Mouse (Mus musculus) thymus, adult 2 months (tissue): ENCODE results near the gene Med26. TPM values are rescaled to one million over a fixed set of nuclear protein-coding genes. Genes with fewer than 3 reads are reported as not detected.

Source experiments
- DNase-seq: peaks from one replicate; pipeline ENCODE4 v3.0.0; 2021
- H3K27ac ChIP-seq: fragments of 200-500 bp; 2 replicates; pipeline ENCODE4 v1.5.1; 2012; ENCODE audit warnings: low read length, control low read depth; ENCODE audit not compliant: control insufficient read depth, insufficient read depth
- H3K27me3 ChIP-seq: fragments of 200-500 bp; 2 replicates; pipeline ENCODE4 v1.6.1; 2012; ENCODE audit warnings: mild to moderate bottlenecking, low read length, moderate library complexity, mixed read lengths; ENCODE audit not compliant: control insufficient read depth, insufficient read depth
- H3K36me3 ChIP-seq: fragments of 200-500 bp; 2 replicates; pipeline ENCODE4 v1.6.1; 2012; ENCODE audit warnings: mild to moderate bottlenecking, low read length, moderate library complexity; ENCODE audit not compliant: control insufficient read depth, insufficient read depth
- H3K4me1 ChIP-seq: fragments of 200-500 bp; replicated peaks from 2 replicates; pipeline ENCODE4 v1.6.1; 2012; ENCODE audit warnings: low read length; ENCODE audit not compliant: control insufficient read depth, insufficient read depth
- H3K4me3 ChIP-seq: fragments of 200-500 bp; 2 replicates; pipeline ENCODE4 v1.5.1; 2012; ENCODE audit warnings: mild to moderate bottlenecking, low read length, control low read depth, moderate library complexity; ENCODE audit not compliant: control insufficient read depth, insufficient read depth
- CTCF ChIP-seq: fragments of 200-500 bp; IDR thresholded peaks from 2 replicates; pipeline ENCODE4 v1.5.1; 2012; ENCODE audit warnings: mild to moderate bottlenecking, control low read depth, low read length, moderate library complexity, borderline replicate concordance; ENCODE audit not compliant: control insufficient read depth, poor library complexity, insufficient read depth; ENCODE audit errors: extremely low read depth
- POLR2A ChIP-seq: fragments of 200-500 bp; IDR thresholded peaks from 2 replicates; pipeline ENCODE4 v1.6.1; 2012; ENCODE audit warnings: mild to moderate bottlenecking, low read length, control low read depth, moderate library complexity; ENCODE audit not compliant: control insufficient read depth, poor library complexity, insufficient read depth; ENCODE audit errors: extremely low read depth
- WGBS: fragments of 180-500 bp; shearing (Covaris S2); methylation state at CpG from one replicate; pipeline ENCODE4 v1.1.7; 2018; 5-methylcytosine and 5-hydroxymethylcytosine counted together
- polyA plus RNA-seq: library from polyadenylated mRNA; depleted of rRNA; stranded (reverse); fragments of >200 nt; gene quantifications from 2 replicates; pipeline ENCODE4 v1.2.3, GENCODE M21; 2012; rRNA removed

The Med26 gene
- polyA plus RNA-seq, 1 experiment, result 26.3 TPM

- H3K27ac ChIP-seq, result no peak overlapping the region
- H3K27me3 ChIP-seq, result no peaks in the 10 kb centered on the region
- no peak for DNase-seq
- H3K4me3 ChIP-seq, result no peak overlapping the region
- TF ChIP-seq CTCF, result no peak
- TF ChIP-seq POLR2A, result no peak
- H3K36me3 ChIP-seq, result peaks cover 41% of the 10 kb centered on the region
- WGBS, result 96% methylated on average over 6 of the region's 6 CpGs
- no peaks in the 10 kb centered on the region for H3K4me1 ChIP-seq
Measured at GRCm38 (mm10) chr8:72458457-72458856, 89.6 kb downstream of the Med26 start.

- H3K4me1 ChIP-seq, result no peaks in the 10 kb centered on the region
- no peak for TF ChIP-seq POLR2A
- no peak for TF ChIP-seq CTCF
- H3K27me3 ChIP-seq, result no peaks in the 10 kb centered on the region
- DNase-seq, result no peak
- no peak overlapping the region for H3K4me3 ChIP-seq
- 96% methylated on average over 3 of the region's 3 CpGs for WGBS
- H3K27ac ChIP-seq, result no peak overlapping the region
- peaks cover 35% of the 10 kb centered on the region for H3K36me3 ChIP-seq
Measured at GRCm38 (mm10) chr8:72457806-72458205, 90.3 kb downstream of the Med26 start.

DNA sequence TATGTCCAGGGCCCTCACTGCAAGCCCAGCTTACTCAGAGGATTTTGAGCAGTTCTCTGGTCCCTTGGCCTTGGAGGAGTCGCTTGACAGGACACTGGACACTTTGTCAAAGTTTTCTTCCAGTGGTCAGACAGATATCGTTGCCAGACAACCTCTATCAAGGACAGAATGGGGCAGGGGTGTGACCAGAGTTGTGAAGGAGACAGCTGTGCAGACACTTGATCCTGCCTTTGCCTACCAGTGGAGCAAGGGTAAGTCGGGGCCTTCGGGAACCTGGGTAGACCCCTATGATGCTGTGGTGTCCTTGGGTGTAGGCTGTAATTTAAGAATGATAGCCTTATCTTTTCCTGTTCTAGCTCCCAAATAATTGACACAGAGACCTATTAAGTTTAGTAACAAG, 92.8 kb downstream of the Med26 start:
- no peaks in the 10 kb centered on the region for H3K27me3 ChIP-seq

DNA sequence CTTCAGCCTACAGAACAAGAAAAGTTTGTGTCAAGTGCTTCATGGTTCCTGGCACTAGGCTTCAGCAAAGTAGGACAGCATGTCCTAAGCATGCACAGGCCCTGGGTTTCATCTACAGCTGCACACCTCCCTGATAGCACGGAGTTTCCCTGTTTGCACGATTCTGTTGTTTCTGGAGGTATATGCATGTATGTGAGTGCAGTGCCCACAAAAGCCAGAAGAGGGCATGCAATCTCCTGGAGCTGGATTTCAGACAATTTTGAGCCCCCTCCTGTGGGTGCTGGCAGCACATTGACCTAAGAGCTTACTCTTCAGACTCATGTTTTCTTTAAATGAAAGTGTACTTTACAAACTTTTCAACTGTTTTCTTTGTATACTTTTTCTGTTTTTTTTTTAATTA, 94.2 kb downstream of the Med26 start:
- Histone ChIP-seq H3K4me1 (no peaks in the 10 kb centered on the region), H3K36me3 (peaks cover 12% of the 10 kb centered on the region), H3K27me3 (no peaks in the 10 kb centered on the region), H3K4me3 (no peak overlapping the region), H3K27ac (no peak overlapping the region)
- TF ChIP-seq CTCF (no peak), POLR2A (no peak)
- WGBS, result 95% methylated on average over 2 of the region's 2 CpGs
- DNase-seq, result no peak

More for the DNA sequence above, 92.8 kb downstream of the Med26 start:
- no peak for DNase-seq
- H3K4me3 ChIP-seq, result no peak overlapping the region
- no peak overlapping the region for H3K27ac ChIP-seq
- peaks cover 11% of the 10 kb centered on the region for H3K36me3 ChIP-seq
- 94% methylated on average over 4 of the region's 4 CpGs for WGBS
- H3K4me1 ChIP-seq, result no peaks in the 10 kb centered on the region
- TF ChIP-seq CTCF (no peak), POLR2A (no peak)

DNA sequence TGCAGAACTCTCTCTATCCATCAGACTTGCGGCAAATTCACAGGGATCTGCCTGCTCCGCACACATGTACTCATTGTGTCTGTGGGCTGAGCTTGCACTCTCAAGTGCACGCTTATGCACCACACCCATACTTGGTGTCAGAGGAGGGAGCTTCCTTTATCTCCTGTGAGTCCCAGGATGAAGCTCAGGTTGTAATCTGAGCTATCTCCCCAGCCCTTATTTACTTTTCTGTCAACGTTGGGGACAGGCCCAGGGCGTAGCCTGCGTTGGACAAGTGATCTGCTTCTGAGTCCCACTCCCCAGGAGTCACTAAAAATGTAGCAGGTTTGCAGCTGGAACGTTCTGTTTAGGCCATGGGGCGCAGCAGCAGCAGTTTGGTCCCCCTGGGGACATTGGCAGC, 96.6 kb downstream of the Med26 start:
- WGBS, result 96% methylated on average over 8 of the region's 8 CpGs
- TF ChIP-seq CTCF, result no peak
- no peak for TF ChIP-seq POLR2A
- H3K27me3 ChIP-seq, result no peaks in the 10 kb centered on the region
- no peak for DNase-seq
- no peak overlapping the region for H3K27ac ChIP-seq
- no peak overlapping the region for H3K4me3 ChIP-seq
- no peaks in the 10 kb centered on the region for H3K4me1 ChIP-seq
- peaks cover 7% of the 10 kb centered on the region; the same call in 1 of the 2 replicates for H3K36me3 ChIP-seq

GRCm38 (mm10) chr8:72445071-72445470, 103.0 kb downstream of the Med26 start:
- TF ChIP-seq POLR2A, result no peak
- H3K27me3 ChIP-seq, result no peaks in the 10 kb centered on the region
- no peak overlapping the region for H3K4me3 ChIP-seq
- WGBS, result 88% methylated on average over 6 of the region's 6 CpGs
- H3K36me3 ChIP-seq, result peaks cover 7% of the 10 kb centered on the region; the same call in 1 of the 2 replicates
- H3K27ac ChIP-seq, result no peak overlapping the region
- peaks cover 9% of the 10 kb centered on the region for H3K4me1 ChIP-seq
- no peak for DNase-seq

Other genes with a start within 250 kb of the Med26 start
- gene Gm10282, start 243.0 kb downstream of the Med26 start, polyA plus RNA-seq, result 13.6 and 19.8 TPM in 2 replicates
- 62.1 and 86.9 TPM in 2 replicates for gene Klf2, start 229.2 kb downstream of the Med26 start, polyA plus RNA-seq
- gene Eps15l1, start 126.8 kb downstream of the Med26 start, polyA plus RNA-seq, result 87.2 and 91.4 TPM in 2 replicates
- 0.31 and 0.32 TPM in 2 replicates for gene Calr3, start 104.4 kb downstream of the Med26 start, polyA plus RNA-seq
- gene 1700030K09Rik, start 104.4 kb downstream of the Med26 start, polyA plus RNA-seq, result 7.2 and 9.5 TPM in 2 replicates
- 146 and 176 TPM in 2 replicates for gene Cherp, start 73.0 kb downstream of the Med26 start, polyA plus RNA-seq
- 121 and 145 TPM in 2 replicates for gene Slc35e1, start 55.7 kb downstream of the Med26 start, polyA plus RNA-seq
- 66.4 and 79.2 TPM in 2 replicates for gene Smim7, start 22.8 kb upstream of the Med26 start, polyA plus RNA-seq
- gene Tmem38a, start 23.8 kb upstream of the Med26 start, polyA plus RNA-seq, result 23.2 and 56.1 TPM in 2 replicates
- gene Nwd1, start 98.4 kb upstream of the Med26 start, polyA plus RNA-seq, result 25.2 and 30.3 TPM in 2 replicates
- gene Sin3b, start 175.0 kb upstream of the Med26 start, polyA plus RNA-seq, result 394 and 423 TPM in 2 replicates
- 18.8 and 24.9 TPM in 2 replicates for gene F2rl3, start 213.6 kb upstream of the Med26 start, polyA plus RNA-seq